In the genomic region with DNA sequence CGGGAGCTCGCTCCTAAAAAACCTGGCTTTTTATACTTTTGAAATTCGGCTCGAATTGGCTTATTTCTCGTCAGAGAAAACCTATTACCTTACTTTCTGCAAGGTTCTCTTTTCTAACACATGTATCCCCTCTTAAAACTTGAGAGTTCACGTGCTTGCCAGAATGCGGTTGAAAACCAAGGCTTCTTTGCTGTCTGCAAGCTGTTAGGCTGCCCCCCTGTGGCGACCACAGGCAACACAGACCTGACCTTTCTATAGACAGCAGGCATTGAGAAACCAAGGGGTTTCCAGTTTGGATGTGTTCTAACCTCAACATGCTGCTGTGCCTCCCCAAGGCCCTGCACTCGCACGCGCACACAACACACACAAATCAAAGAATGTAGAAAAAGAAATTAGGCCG, we compare ENCODE assay signal across 8 mouse cellular contexts. TPM values are rescaled to one million over a fixed set of nuclear protein-coding genes. Genes with fewer than 3 reads are reported as not detected.
DNase-seq lines count a peak whose midpoint lies in the region; ATAC-seq and TF ChIP-seq lines count a peak whose summit lies in the region.

No protein-coding gene starts in this region.

- H3K4me1 ChIP-seq in embryonic facial prominence, embryonic 11.5 days (ENCODE audit: control insufficient read depth, insufficient read depth, low read length) = no peaks in the 10 kb centered on the region
- H3K4me1 ChIP-seq in limb, embryonic 11.5 days (ENCODE audit: control insufficient read depth, insufficient read depth, low read length) = peaks cover 5% of the 10 kb centered on the region; the same call in 1 of the 2 replicates

- no peak overlapping the region for H3K4me3 ChIP-seq in layer of hippocampus, adult 2 months
- H3K4me3 ChIP-seq in embryonic facial prominence, embryonic 11.5 days (ENCODE audit: low read depth, low read length) = no peak overlapping the region
- no peak overlapping the region for H3K4me3 ChIP-seq in limb, embryonic 11.5 days (ENCODE audit: low read depth, low read length)

- DNase-seq in layer of hippocampus, adult 2 months (ENCODE audit: low spot score in 2 of 2) = peak in 1 of 2 experiments; percentile 59
- no peak for DNase-seq in layer of hippocampus, adult 11-12 months (ENCODE audit: low spot score)
- DNase-seq in adipocyte (ENCODE audit: low spot score) = peak; percentile 81
- peak; percentile 81 for DNase-seq in embryonic facial prominence, embryonic 11.5 days (ENCODE audit: low spot score)
- DNase-seq in heart, postnatal 10 days = peak; percentile 77 to 86
- peak; percentile 86 for DNase-seq in limb, embryonic 11.5 days (ENCODE audit: low spot score)
- peak; percentile 35 to 71 for DNase-seq in monocyte, adult 2 months (ENCODE audit: low read depth in 1 of 2, low spot score in 2 of 2)
- DNase-seq in testis, postnatal 10 days (ENCODE audit: low spot score) = peak; percentile 83

- H3K36me3 ChIP-seq in embryonic facial prominence, embryonic 11.5 days (replicated peaks; ENCODE audit: control insufficient read depth, insufficient read depth, low read depth, low read length) = no peaks in the 10 kb centered on the region
- no peaks in the 10 kb centered on the region for H3K36me3 ChIP-seq in limb, embryonic 11.5 days (ENCODE audit: control insufficient read depth, insufficient read depth, low read length)

- H3K27ac ChIP-seq in layer of hippocampus, adult 2 months = no peak overlapping the region
- no peak overlapping the region for H3K27ac ChIP-seq in embryonic facial prominence, embryonic 11.5 days (replicated peaks; ENCODE audit: low read depth, low read length)
- no peak overlapping the region for H3K27ac ChIP-seq in limb, embryonic 11.5 days (replicated peaks; ENCODE audit: low read depth, low read length)

- H3K9me3 ChIP-seq in embryonic facial prominence, embryonic 11.5 days (replicated peaks; ENCODE audit: control insufficient read depth, low read length) = no peaks in the 10 kb centered on the region
- no peaks in the 10 kb centered on the region for H3K9me3 ChIP-seq in limb, embryonic 11.5 days (ENCODE audit: control insufficient read depth, low read length)

- no peaks in the 10 kb centered on the region for H3K27me3 ChIP-seq in embryonic facial prominence, embryonic 11.5 days (ENCODE audit: control insufficient read depth, insufficient read depth, low read length)
- H3K27me3 ChIP-seq in limb, embryonic 11.5 days (ENCODE audit: control insufficient read depth, insufficient read depth, low read length) = no peaks in the 10 kb centered on the region

- intact Hi-C loops in heart, postnatal 10 days (cut with DNase I) = no loop called here

- no peak overlapping the region for H3K4me2 ChIP-seq in embryonic facial prominence, embryonic 11.5 days (ENCODE audit: low read depth, low read length)
- no peak overlapping the region for H3K4me2 ChIP-seq in limb, embryonic 11.5 days (ENCODE audit: low read depth, severe bottlenecking)

- WGBS in embryonic facial prominence, embryonic 11.5 days = 22% methylated on average over 12 of the region's 12 CpGs
- 21% methylated on average over 12 of the region's 12 CpGs for WGBS in limb, embryonic 11.5 days

- TF ChIP-seq CTCF in layer of hippocampus, adult 2 months (conservative IDR thresholded peaks at IDR 0.05) = peak; percentile 93

- H3K9ac ChIP-seq in embryonic facial prominence, embryonic 11.5 days (replicated peaks; ENCODE audit: low read length) = no peak overlapping the region
- no peak overlapping the region; the same call in 1 of the 2 replicates for H3K9ac ChIP-seq in limb, embryonic 11.5 days (ENCODE audit: low read length)

- ATAC-seq in embryonic facial prominence, embryonic 11.5 days (replicated peaks; ENCODE audit: insufficient number of reproducible peaks, low FRiP score, low TSS enrichment, low read depth) = no peak
- no peak for ATAC-seq in limb, embryonic 11.5 days (ENCODE audit: insufficient number of reproducible peaks, low FRiP score, low TSS enrichment, low read depth)

RNA-seq across cellular contexts. Expression of a gene that starts 6.9 kb away (rescaled TPM):
- total RNA-seq in layer of hippocampus, adult 2 months (2021) = 10 to 100 TPM; 16.2 to 16.7 TPM
- 3.9 and 4.4 TPM in 2 replicates for polyA plus RNA-seq in embryonic facial prominence, embryonic 11.5 days (2014; fragmentation: Nextera tagmentation; extraction: Ambion mirVana)
- 10 to 100 TPM; 21.2 to 23.9 TPM for total RNA-seq in heart, postnatal 10 days (2021)
- polyA plus RNA-seq in limb, embryonic 11.5 days (2014; fragmentation: Nextera tagmentation; extraction: Ambion mirVana) = 5.0 and 6.0 TPM in 2 replicates

RNA-seq across cellular contexts. Expression of a gene that starts 21.8 kb away (rescaled TPM):
- total RNA-seq in layer of hippocampus, adult 2 months (2021) = 100 to 1,000 TPM; 112 to 130 TPM
- polyA plus RNA-seq in embryonic facial prominence, embryonic 11.5 days (2014; fragmentation: Nextera tagmentation; extraction: Ambion mirVana) = 38.5 and 40.8 TPM in 2 replicates
- 10 to 100 TPM; 38.3 to 45.5 TPM for total RNA-seq in heart, postnatal 10 days (2021)
- polyA plus RNA-seq in limb, embryonic 11.5 days (2014; fragmentation: Nextera tagmentation; extraction: Ambion mirVana) = 36.6 and 37.8 TPM in 2 replicates

RNA-seq across cellular contexts. Expression of a gene that starts 21.9 kb away (rescaled TPM):
- 1 to 10 TPM; 4.1 to 7.6 TPM for total RNA-seq in layer of hippocampus, adult 2 months (2021)
- polyA plus RNA-seq in embryonic facial prominence, embryonic 11.5 days (2014; fragmentation: Nextera tagmentation; extraction: Ambion mirVana) = 0.96 and 1.6 TPM in 2 replicates
- total RNA-seq in heart, postnatal 10 days (2021) = 1 to 10 TPM; 1.6 to 2.3 TPM
- 1.7 and 2.0 TPM in 2 replicates for polyA plus RNA-seq in limb, embryonic 11.5 days (2014; fragmentation: Nextera tagmentation; extraction: Ambion mirVana)

RNA-seq across cellular contexts. Expression of a gene that starts 24.4 kb away (rescaled TPM):
- 10 to 100 TPM; 21.4 to 25.3 TPM for total RNA-seq in layer of hippocampus, adult 2 months (2021)
- polyA plus RNA-seq in embryonic facial prominence, embryonic 11.5 days (2014; fragmentation: Nextera tagmentation; extraction: Ambion mirVana) = 47.5 and 47.9 TPM in 2 replicates
- total RNA-seq in heart, postnatal 10 days (2021) = 10 to 100 TPM; 13.5 to 15.6 TPM
- 52.6 and 61.2 TPM in 2 replicates for polyA plus RNA-seq in limb, embryonic 11.5 days (2014; fragmentation: Nextera tagmentation; extraction: Ambion mirVana)

RNA-seq across cellular contexts. Expression of a gene that starts 26.7 kb away (rescaled TPM):
- total RNA-seq in layer of hippocampus, adult 2 months (2021) = 10 to 100 TPM in 1 of 2 experiments, 1 to 10 TPM in 1; 6.4 to 11.2 TPM
- polyA plus RNA-seq in embryonic facial prominence, embryonic 11.5 days (2014; fragmentation: Nextera tagmentation; extraction: Ambion mirVana) = not detected in 2 replicates
- under 1 TPM; 0.10 to 0.24 TPM for total RNA-seq in heart, postnatal 10 days (2021)
- not detected in 2 replicates for polyA plus RNA-seq in limb, embryonic 11.5 days (2014; fragmentation: Nextera tagmentation; extraction: Ambion mirVana)
